20 mouse cellular contexts compared by ENCODE assay signal in genomic region chr10:27635721-27636120, GRCm38 (mm10). TPM values are rescaled to one million over a fixed set of nuclear protein-coding genes. Genes with fewer than 3 reads are reported as not detected.
DNase-seq lines count a peak whose midpoint lies in the region; ATAC-seq and TF ChIP-seq lines count a peak whose summit lies in the region.
"Had no signal": no experiment of that assay in that cellular context is flagged by ENCODE, and none has a peak within 500 bp of the region (broad histone marks: within the 10 kb centered on the region; RNA-seq: fewer than 3 reads in every experiment).

No protein-coding gene starts in this region.

- no peak overlapping the region for H3K9ac ChIP-seq in forebrain, embryonic 14.5 days (ENCODE audit: low read length)
- no peak overlapping the region for H3K9ac ChIP-seq in forebrain, embryonic 12.5 days
- H3K9ac ChIP-seq: embryonic facial prominence, embryonic 13.5 days; embryonic facial prominence, embryonic 15.5 days had no signal

- no peaks in the 10 kb centered on the region for H3K4me1 ChIP-seq in forebrain, embryonic 14.5 days (ENCODE audit: control insufficient read depth, insufficient read depth, low read length)
- no peaks in the 10 kb centered on the region for H3K4me1 ChIP-seq in forebrain, embryonic 12.5 days
- H3K4me1 ChIP-seq: embryonic facial prominence, embryonic 13.5 days; embryonic facial prominence, embryonic 15.5 days had no signal

- H3K9me3 ChIP-seq in forebrain, embryonic 14.5 days (replicated peaks; ENCODE audit: control insufficient read depth, low read length), result no peaks in the 10 kb centered on the region
- no peaks in the 10 kb centered on the region for H3K9me3 ChIP-seq in forebrain, embryonic 12.5 days
- H3K9me3 ChIP-seq: embryonic facial prominence, embryonic 13.5 days; embryonic facial prominence, embryonic 15.5 days had no signal

- H3K27ac ChIP-seq in forebrain, embryonic 14.5 days (ENCODE audit: low read depth, low read length), result no peak overlapping the region
- no peak overlapping the region for H3K27ac ChIP-seq in forebrain, embryonic 12.5 days
- H3K27ac ChIP-seq: embryonic facial prominence, embryonic 13.5 days; embryonic facial prominence, embryonic 15.5 days had no signal

- no peak for TF ChIP-seq CTCF in brain, embryonic 14.5 days (IDR thresholded peaks at IDR 0.05; ENCODE audit: borderline replicate concordance, extremely low read depth, insufficient read depth, insufficient read length)

- no peaks in the 10 kb centered on the region for H3K27me3 ChIP-seq in forebrain, embryonic 14.5 days (replicated peaks; ENCODE audit: control insufficient read depth, insufficient read depth, low read length)
- no peaks in the 10 kb centered on the region for H3K27me3 ChIP-seq in forebrain, embryonic 12.5 days
- H3K27me3 ChIP-seq: embryonic facial prominence, embryonic 13.5 days; embryonic facial prominence, embryonic 15.5 days; Patski had no signal

- peak; percentile 23 for DNase-seq in forebrain, embryonic 14.5 days (ENCODE audit: low spot score)
- DNase-seq in Muller cell, postnatal 12 days (ENCODE audit: inconsistent ontology term), result peak; percentile 83
- DNase-seq in brain, embryonic 14.5 days (ENCODE audit: low read depth), result peak; percentile 51
- DNase-seq in cerebellum, postnatal 36 days, result no peak
- DNase-seq: adrenal gland, adult 8-10 months; adrenal gland, postnatal 14 days; adrenal gland, postnatal 36 days; cerebellum, adult 11 months; cerebellum, adult 18-20 months; cerebellum, adult 8-10 months; cerebellum, adult 9-11 months; cerebellum, postnatal 14 days; embryo, embryonic 11 days had no signal

- 24% methylated on average over 2 of the region's 2 CpGs for WGBS in forebrain, embryonic 14.5 days
- 54% methylated on average over 2 of the region's 2 CpGs for WGBS in forebrain, embryonic 12.5 days

- H3K36me3 ChIP-seq in forebrain, embryonic 14.5 days (ENCODE audit: control insufficient read depth, insufficient read depth, low read length), result no peaks in the 10 kb centered on the region
- H3K36me3 ChIP-seq in forebrain, embryonic 12.5 days (replicated peaks), result no peaks in the 10 kb centered on the region
- H3K36me3 ChIP-seq: embryonic facial prominence, embryonic 13.5 days; embryonic facial prominence, embryonic 15.5 days had no signal

- H3K4me2 ChIP-seq in forebrain, embryonic 14.5 days (ENCODE audit: low read length), result no peak overlapping the region
- H3K4me2 ChIP-seq in forebrain, embryonic 12.5 days, result no peak overlapping the region
- H3K4me2 ChIP-seq: embryonic facial prominence, embryonic 13.5 days; embryonic facial prominence, embryonic 15.5 days had no signal

- no peak for TF ChIP-seq POLR2A in brain, embryonic 14.5 days (IDR thresholded peaks at IDR 0.05; ENCODE audit: borderline replicate concordance, extremely low read depth, insufficient read depth, insufficient read length, poor library complexity, severe bottlenecking)

- no peak overlapping the region for H3K4me3 ChIP-seq in forebrain, embryonic 14.5 days (ENCODE audit: low read depth, low read length)
- H3K4me3 ChIP-seq in forebrain, embryonic 12.5 days (replicated peaks), result no peak overlapping the region
- H3K4me3 ChIP-seq: embryonic facial prominence, embryonic 13.5 days; embryonic facial prominence, embryonic 15.5 days; erythroblast, embryonic 14.5 days had no signal

- ATAC-seq in forebrain, embryonic 14.5 days, result peak; percentile 18; the same call in 1 of the 2 replicates
- no peak for ATAC-seq in forebrain, embryonic 12.5 days (ENCODE audit: low FRiP score)
- ATAC-seq: activated CD4-positive, CD25-positive, alpha-beta regulatory T cell, adult 4 months; forebrain, embryonic 16.5 days; Patski had no signal

RNA-seq across cellular contexts. Expression of gene Lama2, which starts 16.2 kb away (rescaled TPM):
- polyA plus RNA-seq in forebrain, embryonic 14.5 days (2014; fragmentation: Nextera tagmentation; extraction: Ambion mirVana), result 4.1 and 6.7 TPM in 2 replicates
- 6.9 and 8.3 TPM in 2 replicates for polyA plus RNA-seq in forebrain, embryonic 12.5 days (2016; fragmentation: Nextera tagmentation; extraction: Ambion mirVana)
- 3.5 and 7.2 TPM in 2 replicates for polyA plus RNA-seq in brain, embryonic 14.5 days (2012; rRNA removed)
- polyA plus RNA-seq: erythroblast, embryonic 14.5 days had no signal

Comparison
In these comparisons a context has a peak if more than half of its experiments do, and no peak if none do; other contexts are left out.
1. DNase-seq: peak in forebrain, embryonic 14.5 days (single experiment), Muller cell, postnatal 12 days (single experiment) and brain, embryonic 14.5 days (single experiment); none in cerebellum, postnatal 36 days (0 of 2).